Mouse (Mus musculus) adrenal gland, adult (tissue): ENCODE results near the gene Cfap97.
"Not testable (repeated sequence)": the region's sequence is repeated elsewhere in the genome, so short reads cannot be mapped to it uniquely, and the experiment has no call there.

Experiments used
- DNase-seq, 2 experiments: peaks; one replicate each; pipeline ENCODE4 v3.0.0; 2022 to 2023; ENCODE audit warnings: low spot score in 1 of 2; ENCODE audit not compliant: inconsistent age in 2 of 2

Gene Cfap97

GRCm38 (mm10) chr8:46151202-46152062 is at the start of gene Cfap97:
Cfap97 (plus strand) TSS chr8:46151771.
- peak; percentile 67 to 83 for DNase-seq

GRCm38 (mm10) chr8:46103434-46103833 is 48.1 kb upstream of the Cfap97 start:
- no peak for DNase-seq

- no peak for DNase-seq
Observed at GRCm38 (mm10) chr8:46107690-46108089, 43.9 kb upstream of the Cfap97 start.

GRCm38 (mm10) chr8:46113421-46114170 is 38.0 kb upstream of the Cfap97 start:
- DNase-seq, result not testable (repeated sequence)

- DNase-seq, result no peak
Observed at GRCm38 (mm10) chr8:46117172-46117571, 34.4 kb upstream of the Cfap97 start.

- no peak for DNase-seq
Observed at GRCm38 (mm10) chr8:46119176-46119575, 32.4 kb upstream of the Cfap97 start.

- no peak for DNase-seq
Observed at GRCm38 (mm10) chr8:46122498-46122897, 29.1 kb upstream of the Cfap97 start.

GRCm38 (mm10) chr8:46130426-46130825 is 21.1 kb upstream of the Cfap97 start:
- peak in 1 of 2 experiments; percentile 62 for DNase-seq

GRCm38 (mm10) chr8:46135546-46135945 is 16.0 kb upstream of the Cfap97 start:
- not testable (repeated sequence) for DNase-seq

GRCm38 (mm10) chr8:46137336-46137735 is 14.2 kb upstream of the Cfap97 start:
- DNase-seq, result no peak

GRCm38 (mm10) chr8:46137843-46138596 is 13.6 kb upstream of the Cfap97 start:
- DNase-seq, result peak; percentile 33 to 64

GRCm38 (mm10) chr8:46140376-46141120 is 11.0 kb upstream of the Cfap97 start:
- no peak for DNase-seq

GRCm38 (mm10) chr8:46141688-46142087 is 9.9 kb upstream of the Cfap97 start:
- no peak for DNase-seq

- no peak for DNase-seq
Observed at GRCm38 (mm10) chr8:46142498-46143081, 9.0 kb upstream of the Cfap97 start.

GRCm38 (mm10) chr8:46143470-46143869 is 8.1 kb upstream of the Cfap97 start:
- DNase-seq, result no peak

GRCm38 (mm10) chr8:46143924-46144323 is 7.6 kb upstream of the Cfap97 start:
- no peak for DNase-seq

- no peak for DNase-seq
Observed at GRCm38 (mm10) chr8:46146173-46146572, 5.4 kb upstream of the Cfap97 start.

GRCm38 (mm10) chr8:46149306-46149705 is 2.3 kb upstream of the Cfap97 start:
- DNase-seq, result no peak

GRCm38 (mm10) chr8:46149782-46150181 is 1.8 kb upstream of the Cfap97 start:
- DNase-seq, result no peak
